31 mouse cellular contexts compared by ENCODE assay signal in the genomic region with DNA sequence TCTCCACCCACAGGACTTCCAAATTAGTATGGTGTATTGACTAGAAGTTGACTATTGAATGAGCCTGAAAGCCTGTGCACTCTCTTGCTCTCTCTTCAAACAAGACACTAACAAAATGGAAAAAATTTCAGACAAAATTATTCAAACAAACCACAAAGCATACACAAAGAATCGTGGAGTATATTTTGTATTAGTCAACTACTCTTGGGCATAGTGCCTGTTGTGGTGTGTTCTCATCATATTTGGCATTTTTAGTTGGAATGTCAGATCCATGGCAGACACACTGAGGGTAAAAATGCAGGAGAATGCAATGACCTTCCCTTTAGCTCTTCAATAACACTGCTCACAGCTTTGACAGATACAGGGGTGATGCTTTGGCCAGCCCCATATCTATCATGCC. TPM values are rescaled to one million over a fixed set of nuclear protein-coding genes. Genes with fewer than 3 reads are reported as not detected.
"Had no signal": no experiment of that assay in that cellular context is flagged by ENCODE, and none has a peak within 500 bp of the region (broad histone marks: within the 10 kb centered on the region; RNA-seq: fewer than 3 reads in every experiment).

No protein-coding gene starts in this region.

- H3K36me3 ChIP-seq: heart, embryonic 13.5 days; heart, embryonic 15.5 days; hindbrain, embryonic 10.5 days; hindbrain, embryonic 12.5 days; hindbrain, embryonic 15.5 days; kidney, embryonic 15.5 days; limb, embryonic 13.5 days; limb, embryonic 15.5 days; liver, embryonic 12.5 days had no signal

- H3K27ac ChIP-seq: heart, adult 2 months; heart, embryonic 13.5 days; heart, embryonic 15.5 days; hindbrain, embryonic 10.5 days; hindbrain, embryonic 12.5 days; hindbrain, embryonic 15.5 days; hindbrain, postnatal 0 days; kidney, embryonic 15.5 days; kidney, postnatal 0 days; limb, embryonic 13.5 days; limb, embryonic 15.5 days; liver, embryonic 12.5 days; liver, embryonic 14.5 days had no signal

- H3K27me3 ChIP-seq: heart, embryonic 13.5 days; heart, embryonic 15.5 days; hindbrain, embryonic 12.5 days; hindbrain, embryonic 15.5 days; kidney, embryonic 15.5 days; limb, embryonic 13.5 days; limb, embryonic 15.5 days; liver, embryonic 12.5 days had no signal

- H3K9me3 ChIP-seq: heart, embryonic 13.5 days; heart, embryonic 15.5 days; hindbrain, embryonic 10.5 days; hindbrain, embryonic 12.5 days; hindbrain, embryonic 15.5 days; kidney, embryonic 15.5 days; limb, embryonic 13.5 days; limb, embryonic 15.5 days; liver, embryonic 12.5 days had no signal

- H3K4me3 ChIP-seq: heart, adult 2 months; heart, embryonic 13.5 days; heart, embryonic 15.5 days; hindbrain, embryonic 10.5 days; hindbrain, embryonic 12.5 days; hindbrain, embryonic 15.5 days; kidney, embryonic 15.5 days; limb, embryonic 13.5 days; limb, embryonic 15.5 days; liver, embryonic 12.5 days had no signal

- H3K4me2 ChIP-seq: heart, embryonic 11.5 days; heart, embryonic 13.5 days; heart, embryonic 15.5 days; hindbrain, embryonic 12.5 days; hindbrain, embryonic 15.5 days; kidney, embryonic 15.5 days; limb, embryonic 13.5 days; limb, embryonic 15.5 days; liver, embryonic 12.5 days had no signal

- ATAC-seq: hindbrain, postnatal 0 days; intestine, embryonic 16.5 days; liver, embryonic 12.5 days had no signal

- H3K4me1 ChIP-seq: heart, embryonic 13.5 days; heart, embryonic 15.5 days; hindbrain, embryonic 10.5 days; hindbrain, embryonic 12.5 days; hindbrain, embryonic 15.5 days; kidney, embryonic 15.5 days; limb, embryonic 13.5 days; limb, embryonic 15.5 days had no signal

- H3K9ac ChIP-seq: heart, embryonic 13.5 days; heart, embryonic 15.5 days; hindbrain, embryonic 12.5 days; hindbrain, embryonic 15.5 days; kidney, embryonic 15.5 days; limb, embryonic 13.5 days; limb, embryonic 15.5 days; liver, embryonic 12.5 days; liver, embryonic 14.5 days had no signal

- DNase-seq: gastrocnemius, postnatal 14 days; gastrocnemius, postnatal 36 days; heart, adult 2 months; heart, postnatal 4 days; kidney, adult 11 months; kidney, adult 2 months; kidney, adult 9 months; kidney, postnatal 14 days; kidney, postnatal 36 days; layer of hippocampus, adult 9-11 months; layer of hippocampus, postnatal 36 days; left cerebral cortex, postnatal 4 days had no signal

RNA-seq across cellular contexts. Expression of gene Ttc23l, which starts 32.6 kb away (rescaled TPM):
- polyA plus RNA-seq: heart, embryonic 11.5 days; heart, embryonic 13.5 days; heart, embryonic 15.5 days; heart, postnatal 0 days; hindbrain, embryonic 10.5 days; hindbrain, embryonic 12.5 days; hindbrain, embryonic 15.5 days; hindbrain, postnatal 0 days; intestine, embryonic 14.5 days; intestine, embryonic 16.5 days; kidney, adult 2 months; kidney, embryonic 15.5 days; kidney, postnatal 0 days; large intestine, adult 2 months; limb, embryonic 11.5 days; limb, embryonic 13.5 days; limb, embryonic 15.5 days; liver, adult 2 months; liver, embryonic 12.5 days; liver, embryonic 14.5 days had no signal
